Mouse (Mus musculus) bone marrow macrophage, adult 2 months (primary cell): ENCODE results near the gene Ppp1r16b. TPM values are rescaled to one million over a fixed set of nuclear protein-coding genes. Genes with fewer than 3 reads are reported as not detected.

ENCODE experiments used
- H3K27ac ChIP-seq: 2 replicates; pipeline ENCODE4 v1.5.1; 2012; ENCODE audit warnings: low read depth, low read length; ENCODE audit not compliant: insufficient read depth
- H3K4me1 ChIP-seq: 2 replicates; pipeline ENCODE4 v1.6.1; 2012; ENCODE audit warnings: low read length; ENCODE audit not compliant: control insufficient read depth, insufficient read depth
- H3K4me3 ChIP-seq: 2 replicates; pipeline ENCODE4 v1.5.1; 2012; ENCODE audit warnings: mild to moderate bottlenecking, low read length, moderate library complexity; ENCODE audit not compliant: insufficient read depth
- CTCF ChIP-seq: IDR thresholded peaks from 2 replicates; pipeline ENCODE4 v1.5.1; 2012; ENCODE audit warnings: low read depth, mild to moderate bottlenecking, low read length, moderate library complexity
- POLR2A ChIP-seq: IDR thresholded peaks from 2 replicates; pipeline ENCODE4 v1.6.1; 2012; ENCODE audit warnings: mild to moderate bottlenecking, low read depth, low read length, borderline replicate concordance
- polyA plus RNA-seq: library from polyadenylated mRNA; stranded (reverse); fragments of >200 nt; gene quantifications from 2 replicates; pipeline ENCODE4 v1.2.4, GENCODE M21; 2012; ENCODE audit not compliant: missing spikeins, insufficient read depth, insufficient read length

Gene Ppp1r16b
- polyA plus RNA-seq, 1 experiment = not detected

- no peak overlapping the region for H3K4me3 ChIP-seq
- H3K27ac ChIP-seq = no peak overlapping the region
- TF ChIP-seq POLR2A = no peak
- peaks cover 4% of the 10 kb centered on the region; the same call in 1 of the 2 replicates for H3K4me1 ChIP-seq
Measured at GRCm38 (mm10) chr2:158675161-158675560, 10.0 kb downstream of the Ppp1r16b start.

DNA sequence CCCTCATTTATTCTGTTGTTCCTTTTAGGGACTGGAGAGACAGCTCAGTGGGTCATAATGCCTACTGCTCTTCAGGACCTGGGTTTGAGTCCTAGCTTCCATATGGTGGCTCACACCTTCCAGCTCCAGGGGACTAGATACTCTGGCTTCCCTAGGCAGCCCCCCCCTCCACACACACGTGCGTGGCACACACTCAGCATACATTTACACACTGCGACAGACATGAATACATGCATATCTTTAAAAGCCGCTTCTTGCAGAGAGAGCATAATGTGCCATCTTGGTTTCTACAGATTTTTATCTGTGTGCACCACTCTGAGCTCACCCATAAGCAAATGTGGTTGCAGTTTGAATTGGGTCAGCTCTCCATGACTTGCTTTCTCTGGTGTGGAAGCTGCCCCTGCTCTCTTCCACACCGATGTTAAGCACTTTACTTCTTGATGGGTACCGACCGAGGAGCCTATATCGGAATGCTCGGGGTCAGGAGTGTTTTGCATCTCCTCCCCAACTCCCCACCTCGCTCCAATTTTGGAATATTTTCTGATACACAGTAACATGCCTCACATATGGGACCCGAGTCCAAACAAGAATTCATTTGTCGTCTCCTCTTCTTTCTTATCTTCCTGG lies 10.8 kb downstream of the Ppp1r16b start:
- peaks cover 4% of the 10 kb centered on the region; the same call in 1 of the 2 replicates for H3K4me1 ChIP-seq
- H3K4me3 ChIP-seq = no peak overlapping the region

GRCm38 (mm10) chr2:158677946-158678345 lies 12.7 kb downstream of the Ppp1r16b start:
- Histone ChIP-seq H3K27ac (no peak overlapping the region), H3K4me3 (no peak overlapping the region), H3K4me1 (peaks cover 6% of the 10 kb centered on the region; the same call in 1 of the 2 replicates)
- TF ChIP-seq CTCF (no peak), POLR2A (no peak)

More for the DNA sequence above, 10.8 kb downstream of the Ppp1r16b start:
- no peak overlapping the region for H3K27ac ChIP-seq
- TF ChIP-seq CTCF = no peak
- TF ChIP-seq POLR2A = no peak

DNA sequence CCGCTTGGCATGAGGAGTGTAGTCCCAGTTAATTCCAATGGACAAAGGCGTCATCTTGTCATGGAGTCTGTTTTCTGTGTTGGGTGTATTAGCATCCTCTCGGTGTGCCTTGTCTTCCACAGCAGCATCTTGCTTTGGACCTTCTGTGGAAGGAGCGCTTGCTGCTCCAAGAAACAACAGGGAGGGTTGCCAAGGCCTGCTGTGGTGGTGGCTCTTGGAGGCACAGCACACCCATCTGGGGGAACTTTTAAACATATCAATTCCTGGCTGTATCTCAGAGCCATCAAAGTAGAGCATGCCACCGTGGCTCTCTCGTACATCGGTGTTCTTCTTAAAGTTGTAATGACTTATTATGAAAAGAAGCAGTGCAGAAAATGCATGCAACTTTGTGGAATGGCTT lies 13.9 kb downstream of the Ppp1r16b start:
- Histone ChIP-seq H3K27ac (no peak overlapping the region), H3K4me3 (no peak overlapping the region), H3K4me1 (peaks cover 3% of the 10 kb centered on the region; the same call in 1 of the 2 replicates)
- no peak for TF ChIP-seq CTCF
- TF ChIP-seq POLR2A = no peak

DNA sequence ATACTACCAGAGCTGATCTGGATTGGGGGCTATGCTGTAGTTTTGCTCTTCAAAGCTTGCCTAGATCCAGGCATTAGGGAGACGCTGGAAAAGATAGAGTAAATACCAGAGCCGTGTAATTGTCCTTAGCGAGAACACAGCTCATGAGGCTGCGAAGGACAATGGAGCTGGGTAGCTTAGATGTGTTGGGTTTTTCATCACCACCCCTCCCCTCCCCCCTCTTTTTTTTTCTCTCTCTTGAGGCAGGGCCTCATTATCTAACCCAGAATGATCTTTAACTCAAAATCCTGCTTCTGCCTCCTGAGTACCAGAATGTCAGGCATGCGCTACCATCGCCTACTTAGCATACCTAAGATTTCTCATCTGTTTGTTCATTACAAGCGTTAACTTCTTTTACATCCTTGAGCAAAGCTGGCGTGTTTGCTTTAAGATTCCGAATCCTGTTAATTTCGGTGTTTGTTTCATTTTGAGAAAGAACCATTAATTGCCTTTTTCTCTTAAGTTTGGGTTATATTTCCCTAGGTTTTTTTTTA lies 15.2 kb downstream of the Ppp1r16b start:
- no peak for TF ChIP-seq POLR2A
- TF ChIP-seq CTCF = no peak
- no peak overlapping the region for H3K27ac ChIP-seq
- no peak overlapping the region for H3K4me3 ChIP-seq
- peaks cover 3% of the 10 kb centered on the region; the same call in 1 of the 2 replicates for H3K4me1 ChIP-seq

GRCm38 (mm10) chr2:158681714-158682113 lies 16.5 kb downstream of the Ppp1r16b start:
- TF ChIP-seq POLR2A (no peak), CTCF (no peak)
- Histone ChIP-seq H3K4me1 (peaks cover 3% of the 10 kb centered on the region; the same call in 1 of the 2 replicates), H3K4me3 (no peak overlapping the region), H3K27ac (no peak overlapping the region)

DNA sequence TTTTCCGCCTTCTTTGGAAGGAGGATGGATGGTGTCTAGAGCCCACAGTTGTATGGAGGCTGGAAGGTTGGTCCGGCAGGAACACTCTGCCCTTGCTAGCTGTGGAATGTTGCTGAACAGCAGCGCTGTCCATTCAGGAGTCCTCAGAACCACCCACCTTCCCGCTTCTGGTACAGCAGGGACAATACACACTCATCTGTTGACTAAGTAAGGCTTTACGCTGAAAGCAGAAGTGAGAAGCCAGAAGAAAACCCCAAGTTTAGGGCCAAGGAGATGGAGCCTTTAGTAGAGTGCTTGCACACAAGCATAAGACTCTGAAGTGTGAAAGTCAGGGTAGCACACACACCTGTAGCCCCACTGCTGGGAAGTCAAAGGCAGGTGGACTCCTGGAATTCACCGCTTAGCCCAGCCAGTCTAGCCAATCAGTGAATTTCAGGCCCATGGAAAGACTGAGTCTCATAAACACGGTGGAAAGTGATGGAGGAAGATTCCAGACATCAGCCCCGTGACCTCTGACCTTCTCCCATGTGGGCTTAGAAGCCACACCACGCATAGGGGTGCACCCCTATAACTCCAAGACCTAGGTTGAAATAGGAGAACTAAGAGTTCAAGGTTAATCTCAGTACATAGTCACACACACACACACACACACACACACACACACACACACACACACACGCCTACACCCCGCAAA lies 17.3 kb downstream of the Ppp1r16b start:
- no peak for TF ChIP-seq CTCF
- TF ChIP-seq POLR2A = no peak
- Histone ChIP-seq H3K4me1 (peaks cover 3% of the 10 kb centered on the region; the same call in 1 of the 2 replicates), H3K4me3 (no peak overlapping the region), H3K27ac (no peak overlapping the region)

DNA sequence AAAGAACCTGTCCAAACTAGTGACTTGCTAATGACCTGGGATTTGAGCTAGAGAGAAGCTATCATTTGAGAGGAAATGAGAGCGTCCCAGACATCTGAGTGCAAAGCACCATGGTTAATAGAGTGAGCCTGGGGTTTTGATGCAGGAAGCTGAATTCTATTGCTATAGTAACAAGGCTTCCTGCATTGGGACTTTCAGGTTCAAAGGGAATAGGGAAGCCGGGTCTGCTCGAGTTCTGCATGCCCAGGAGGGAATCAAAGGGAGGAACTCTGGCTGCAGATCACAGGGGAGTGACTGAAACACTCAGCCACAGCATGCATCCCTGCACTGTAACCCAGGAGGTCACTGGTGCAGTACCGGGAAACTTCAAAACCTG lies 17.8 kb downstream of the Ppp1r16b start:
- Histone ChIP-seq H3K4me3 (no peak overlapping the region), H3K4me1 (peaks cover 3% of the 10 kb centered on the region; the same call in 1 of the 2 replicates), H3K27ac (no peak overlapping the region)
- no peak for TF ChIP-seq POLR2A
- TF ChIP-seq CTCF = no peak

DNA sequence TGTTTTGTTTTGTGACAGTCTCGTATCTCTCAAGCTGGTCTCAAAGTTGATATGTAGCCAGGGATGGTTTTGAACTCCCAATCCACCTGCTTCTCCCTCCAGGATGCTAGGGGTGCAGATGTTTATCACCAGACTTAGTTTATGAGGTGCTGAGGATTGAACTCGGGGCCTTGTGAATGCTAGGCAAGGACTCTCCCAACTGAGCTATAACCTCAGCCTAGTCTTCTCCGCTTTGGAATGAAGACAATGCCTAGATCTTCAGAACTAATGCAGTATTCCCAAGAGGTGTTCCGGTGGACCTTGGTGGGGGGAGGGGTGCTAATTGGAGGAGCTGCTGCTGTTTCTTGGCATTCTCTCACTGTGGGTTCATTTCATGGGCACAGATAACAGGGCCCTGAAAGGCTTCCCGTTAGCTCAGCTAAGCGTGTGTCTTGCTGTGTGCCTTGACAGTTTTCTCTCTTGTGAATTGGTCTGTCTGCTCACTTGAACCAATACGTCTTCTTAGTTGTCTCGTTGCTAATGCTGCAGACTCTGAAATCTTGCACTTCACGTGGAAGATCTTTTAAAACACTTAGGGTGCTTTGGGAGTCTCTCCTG lies 19.1 kb downstream of the Ppp1r16b start:
- Histone ChIP-seq H3K4me1 (0 out of 2 replicates have a peak, but pooled peaks cover 3% of the 10 kb centered on the region), H3K4me3 (no peak overlapping the region), H3K27ac (no peak overlapping the region)
- TF ChIP-seq CTCF = no peak
- no peak for TF ChIP-seq POLR2A

DNA sequence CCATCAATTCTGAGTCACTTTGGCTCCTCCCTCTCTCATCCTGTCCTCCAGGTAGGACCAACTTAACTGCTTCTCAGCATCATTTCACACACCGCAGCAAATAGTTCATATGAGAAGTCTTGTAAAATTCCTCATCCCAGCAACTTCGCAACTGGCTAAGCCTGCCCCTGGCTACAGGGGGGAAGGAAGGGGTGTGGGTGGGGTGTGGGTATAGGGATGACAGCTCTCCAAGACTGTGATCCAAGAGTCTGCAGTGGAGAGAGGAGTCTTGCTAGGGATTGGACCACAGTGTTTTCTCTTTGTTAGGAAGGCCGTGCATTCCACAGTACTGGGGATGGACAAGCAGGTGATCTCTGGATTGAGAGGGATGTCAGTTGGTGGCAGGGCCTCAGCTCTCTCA lies 19.7 kb downstream of the Ppp1r16b start:
- 0 out of 2 replicates have a peak, but pooled peaks cover 3% of the 10 kb centered on the region for H3K4me1 ChIP-seq
- H3K27ac ChIP-seq = no peak overlapping the region
- no peak overlapping the region for H3K4me3 ChIP-seq
- no peak for TF ChIP-seq POLR2A
- no peak for TF ChIP-seq CTCF
